Mouse (Mus musculus) C2C12 (cell line): ENCODE measurements around the gene Grid1. TPM values are rescaled to one million over a fixed set of nuclear protein-coding genes. Genes with fewer than 3 reads are reported as not detected.

Experiments
- H3K27me3 ChIP-seq: one replicate; pipeline ENCODE4 v1.6.1; 2011; ENCODE audit not compliant: control insufficient read depth, insufficient read depth, insufficient read length
- H3K36me3 ChIP-seq: one replicate; pipeline ENCODE4 v1.6.1; 2011; ENCODE audit not compliant: control insufficient read depth, insufficient read depth
- H3K4me3 ChIP-seq: one replicate; pipeline ENCODE4 v1.5.1; 2011; ENCODE audit warnings: mild to moderate bottlenecking, control low read depth; ENCODE audit not compliant: poor library complexity, insufficient read depth, severe bottlenecking
- H3K79me2 ChIP-seq: one replicate; pipeline ENCODE4 v1.6.1; 2011; ENCODE audit not compliant: control insufficient read depth, insufficient read depth
- H3K79me3 ChIP-seq: one replicate; pipeline ENCODE4 v1.6.1; 2011; ENCODE audit warnings: low read depth, control low read depth
- H3ac ChIP-seq: one replicate; pipeline ENCODE3; 2011; ENCODE audit warnings: low read depth; ENCODE audit not compliant: control insufficient read depth, insufficient read length
- CEBPB ChIP-seq: IDR thresholded peaks from one replicate; pipeline ENCODE4 v1.6.1; 2011; ENCODE audit warnings: low read depth, mild to moderate bottlenecking, control low read depth, moderate library complexity
- CTCF ChIP-seq: IDR thresholded peaks from one replicate; pipeline ENCODE4 v1.5.1; 2011; ENCODE audit not compliant: control insufficient read depth, insufficient read depth, insufficient read length
- FOSL1 ChIP-seq: IDR thresholded peaks from one replicate; pipeline ENCODE4 v1.8.0; 2011; ENCODE audit warnings: mild to moderate bottlenecking, low read length; ENCODE audit not compliant: poor library complexity, insufficient read depth, severe bottlenecking
- MAX ChIP-seq: IDR thresholded peaks from one replicate; pipeline ENCODE4 v1.6.1; 2011; ENCODE audit warnings: mild to moderate bottlenecking, control low read depth
- MYOD1 ChIP-seq: IDR thresholded peaks from one replicate; pipeline ENCODE4 v1.6.1; 2011; ENCODE audit warnings: low read depth; ENCODE audit not compliant: control insufficient read depth, insufficient read length
- MYOG ChIP-seq: IDR thresholded peaks from one replicate; pipeline ENCODE4 v1.6.1; 2011; ENCODE audit not compliant: control insufficient read depth, insufficient read length; ENCODE audit errors: extremely low read depth
- USF1 ChIP-seq: IDR thresholded peaks from one replicate; pipeline ENCODE4 v1.6.1; 2011; ENCODE audit warnings: low read depth, mild to moderate bottlenecking, control low read depth, moderate library complexity
- polyA plus RNA-seq: library from polyadenylated mRNA; unstranded; fragments of >200 nt; fragmentation: generic; extraction: Trizol; gene quantifications from one replicate; pipeline ENCODE4 v1.2.1, GENCODE M21; 2012; ENCODE audit warnings: missing spikeins

The Grid1 gene
- polyA plus RNA-seq, 1 experiment: 0.04 TPM

DNA sequence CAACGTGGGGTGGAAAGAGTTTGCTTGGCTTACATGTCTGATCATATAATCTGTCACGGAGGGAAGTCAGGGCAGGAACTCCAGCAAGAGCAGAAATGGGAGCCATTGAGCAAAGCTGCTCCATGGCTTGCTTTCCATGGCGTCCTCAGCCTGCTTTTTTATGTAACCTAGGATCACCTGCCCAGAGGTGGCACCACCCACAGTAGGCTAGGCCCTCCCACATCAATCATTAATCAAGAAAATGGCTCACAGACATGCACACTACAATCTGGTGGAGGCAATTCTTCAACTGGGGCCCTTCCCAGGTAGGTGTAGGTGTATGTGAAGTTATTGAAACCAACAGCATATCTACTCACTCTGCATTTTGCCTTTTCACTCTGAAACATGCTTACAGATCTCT is 287.7 kb downstream of the Grid1 start:
- no peak overlapping the region for H3ac ChIP-seq
- no peaks in the 10 kb centered on the region for H3K27me3 ChIP-seq
- no peaks in the 10 kb centered on the region for H3K79me2 ChIP-seq
- no peaks in the 10 kb centered on the region for H3K36me3 ChIP-seq
- no peaks in the 10 kb centered on the region for H3K79me3 ChIP-seq
- H3K4me3 ChIP-seq: no peak overlapping the region
- TF ChIP-seq CTCF: no peak
- TF ChIP-seq MYOG: no peak
- TF ChIP-seq USF1: no peak
- no peak for TF ChIP-seq FOSL1
- TF ChIP-seq CEBPB: no peak
- no peak for TF ChIP-seq MYOD1
- no peak for TF ChIP-seq MAX

DNA sequence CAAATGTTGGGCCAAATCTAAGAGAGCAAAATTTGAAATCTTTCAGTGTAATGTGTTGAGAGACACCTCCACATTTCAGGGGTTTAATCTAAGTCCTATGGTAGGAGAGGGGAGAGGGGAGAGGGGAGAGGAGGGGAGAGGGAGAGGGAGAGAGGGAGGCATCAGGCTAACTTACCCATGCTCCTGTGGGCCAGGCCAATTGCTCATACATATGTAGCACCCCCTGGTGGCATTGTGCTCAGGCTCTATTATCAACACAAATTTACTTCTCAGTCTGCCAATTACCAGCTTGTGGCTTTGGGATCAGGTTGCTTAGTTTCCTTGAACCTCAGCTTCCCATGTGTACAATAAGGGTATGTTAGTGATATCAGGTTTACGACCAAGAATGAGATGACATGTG is 291.0 kb downstream of the Grid1 start:
- H3K36me3 ChIP-seq: no peaks in the 10 kb centered on the region
- no peak for TF ChIP-seq CEBPB
- no peak overlapping the region for H3K4me3 ChIP-seq
- no peaks in the 10 kb centered on the region for H3K79me3 ChIP-seq
- no peaks in the 10 kb centered on the region for H3K79me2 ChIP-seq
- no peak overlapping the region for H3ac ChIP-seq
- H3K27me3 ChIP-seq: no peaks in the 10 kb centered on the region

DNA sequence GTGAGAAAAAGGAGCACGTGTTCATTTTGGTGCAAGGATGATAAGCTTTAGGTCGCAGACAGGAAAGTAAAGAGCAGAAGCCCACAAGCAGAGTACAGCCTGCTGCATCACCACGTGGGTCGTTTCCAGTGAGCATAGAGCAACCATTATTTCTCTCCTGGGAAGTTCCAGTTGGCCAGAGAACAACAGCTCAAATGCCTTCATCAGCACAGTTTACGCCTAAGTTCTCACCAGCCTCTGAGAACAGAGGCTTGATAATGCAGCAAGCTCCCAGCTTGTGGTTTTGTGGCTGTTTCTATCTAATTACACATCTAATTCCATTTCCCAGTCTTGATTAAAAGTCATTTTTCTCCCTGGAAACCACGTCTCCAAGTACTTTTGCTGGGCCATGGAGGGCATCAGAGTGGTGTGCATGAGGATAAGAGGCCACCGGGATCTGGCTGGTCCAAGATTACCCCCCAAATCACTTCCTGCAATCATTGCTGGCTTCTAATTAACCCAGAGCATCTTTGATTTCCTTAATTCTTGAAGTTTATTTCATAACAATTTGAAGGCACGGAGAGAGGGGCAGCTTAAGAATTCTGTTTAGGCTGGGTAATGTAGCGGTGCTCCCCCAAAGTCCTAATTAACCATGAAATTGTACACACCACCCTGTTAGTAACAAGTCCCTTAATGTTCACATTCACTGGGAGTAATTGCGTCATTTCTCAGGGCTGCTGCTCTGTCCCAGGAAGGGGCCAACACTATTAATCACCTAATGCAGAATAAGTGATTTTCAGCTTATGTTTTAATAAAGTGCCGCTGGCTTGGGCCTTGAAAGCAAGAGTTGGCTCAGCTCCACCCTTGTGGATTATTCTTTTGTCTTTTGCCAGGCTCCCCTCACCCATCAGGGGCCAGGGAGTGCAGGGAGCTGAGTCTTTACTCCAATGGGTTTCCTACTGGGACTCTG is 292.7 kb downstream of the Grid1 start:
- no peaks in the 10 kb centered on the region for H3K36me3 ChIP-seq
- H3K4me3 ChIP-seq: no peak overlapping the region
- H3K79me2 ChIP-seq: no peaks in the 10 kb centered on the region
- H3ac ChIP-seq: no peak overlapping the region
- no peak for TF ChIP-seq CTCF
- no peak for TF ChIP-seq CEBPB
- TF ChIP-seq FOSL1: no peak
- no peak for TF ChIP-seq MAX
- TF ChIP-seq MYOG: no peak
- TF ChIP-seq MYOD1: no peak
- no peak for TF ChIP-seq USF1
- no peaks in the 10 kb centered on the region for H3K79me3 ChIP-seq
- H3K27me3 ChIP-seq: no peaks in the 10 kb centered on the region

DNA sequence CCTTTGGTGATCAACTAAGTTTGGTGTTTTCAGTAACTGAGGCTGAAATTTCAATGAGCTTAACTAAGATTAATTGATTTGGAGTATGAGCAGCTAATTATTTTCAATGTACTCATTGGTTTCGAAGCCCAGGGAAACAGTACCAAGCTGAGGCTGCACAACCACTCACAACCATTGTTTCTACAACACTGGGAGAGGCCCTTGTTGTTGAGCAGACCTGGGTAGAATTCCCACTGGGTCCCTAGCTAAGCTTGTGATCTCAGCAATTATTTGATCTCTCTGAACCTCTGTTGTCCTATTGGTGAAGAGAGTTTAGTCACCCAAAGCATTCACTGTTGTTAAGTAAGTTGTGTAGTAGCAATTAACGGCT is 293.4 kb downstream of the Grid1 start:
- no peak for TF ChIP-seq MYOD1
- no peak for TF ChIP-seq FOSL1
- TF ChIP-seq MAX: no peak
- TF ChIP-seq CTCF: no peak
- Histone ChIP-seq H3ac (no peak overlapping the region), H3K36me3 (no peaks in the 10 kb centered on the region), H3K79me3 (no peaks in the 10 kb centered on the region), H3K4me3 (no peak overlapping the region), H3K79me2 (no peaks in the 10 kb centered on the region), H3K27me3 (no peaks in the 10 kb centered on the region)

DNA sequence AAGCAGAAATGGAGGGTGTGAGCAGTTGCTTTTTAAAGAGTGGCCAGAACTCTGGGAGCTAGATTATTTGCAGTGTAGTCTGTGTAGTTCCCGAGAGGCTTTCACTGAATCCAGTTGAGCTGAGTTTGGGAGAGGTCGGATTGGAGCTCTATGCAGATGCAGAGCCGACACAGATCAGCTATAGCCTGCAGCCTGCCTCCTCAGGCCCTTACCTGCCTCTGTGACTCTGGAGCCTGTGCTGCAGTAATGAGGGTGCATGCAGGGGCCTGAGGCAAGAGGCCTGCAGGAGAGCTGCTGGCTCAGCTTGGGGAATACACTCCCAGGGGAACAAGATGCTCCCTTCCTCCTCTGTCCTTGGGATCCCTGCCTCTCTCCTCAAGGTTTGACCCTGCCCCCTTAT is 296.0 kb downstream of the Grid1 start:
- no peaks in the 10 kb centered on the region for H3K36me3 ChIP-seq
- H3K79me2 ChIP-seq: no peaks in the 10 kb centered on the region
- no peak overlapping the region for H3ac ChIP-seq
- TF ChIP-seq MAX: no peak
- TF ChIP-seq MYOD1: no peak
- TF ChIP-seq USF1: no peak
- no peak for TF ChIP-seq FOSL1
- TF ChIP-seq MYOG: no peak
- TF ChIP-seq CTCF: no peak
- TF ChIP-seq CEBPB: no peak
- no peak overlapping the region for H3K4me3 ChIP-seq
- no peaks in the 10 kb centered on the region for H3K27me3 ChIP-seq
- H3K79me3 ChIP-seq: no peaks in the 10 kb centered on the region

DNA sequence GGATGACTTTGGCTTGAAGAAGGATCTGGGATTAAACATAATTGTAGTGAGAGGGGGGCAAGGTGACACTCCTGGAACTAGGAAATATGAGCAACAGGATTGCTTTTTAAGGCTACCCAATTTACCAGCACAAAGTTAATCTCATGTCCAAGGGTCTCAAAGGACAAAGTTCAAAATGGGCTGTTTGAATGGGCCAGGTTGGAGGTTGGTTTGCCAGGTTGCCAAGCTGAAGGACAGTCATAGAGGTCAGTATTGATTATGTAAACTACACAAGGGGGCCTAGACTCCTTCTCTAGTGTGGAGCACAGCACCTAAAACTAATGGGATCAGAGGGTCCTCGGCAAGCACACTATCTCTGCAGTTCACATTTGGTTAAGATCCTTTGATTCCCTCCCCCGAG is 300.2 kb downstream of the Grid1 start:
- Histone ChIP-seq H3ac (no peak overlapping the region), H3K79me2 (no peaks in the 10 kb centered on the region), H3K4me3 (no peak overlapping the region), H3K27me3 (no peaks in the 10 kb centered on the region), H3K36me3 (no peaks in the 10 kb centered on the region), H3K79me3 (no peaks in the 10 kb centered on the region)
- no peak for TF ChIP-seq MYOG
- no peak for TF ChIP-seq MYOD1
- no peak for TF ChIP-seq CTCF
- TF ChIP-seq CEBPB: no peak
- TF ChIP-seq MAX: no peak
